Mouse (Mus musculus) central nervous system, embryonic 18 days (tissue): ENCODE results near the gene Klk15. TPM values are rescaled to one million over a fixed set of nuclear protein-coding genes. Genes with fewer than 3 reads are reported as not detected.

Experiments
- polyA plus RNA-seq: library from polyadenylated mRNA; depleted of rRNA; stranded (reverse); fragments of >200 nt; gene quantifications from 2 replicates; pipeline ENCODE4 v1.2.3, GENCODE M21; 2012; rRNA removed

Klk15 gene
- polyA plus RNA-seq: not detected in 2 replicates

GRCm38 (mm10) chr7:43933440-43933839, at the start of gene Klk15:
Klk15 (plus strand) TSS chr7:43933740.

GRCm38 (mm10) chr7:43950364-43950763, 16.8 kb downstream of the Klk15 start, which contains the start of gene Klk1b8:
Klk1b8 (plus strand) TSS chr7:43950664.

DNA sequence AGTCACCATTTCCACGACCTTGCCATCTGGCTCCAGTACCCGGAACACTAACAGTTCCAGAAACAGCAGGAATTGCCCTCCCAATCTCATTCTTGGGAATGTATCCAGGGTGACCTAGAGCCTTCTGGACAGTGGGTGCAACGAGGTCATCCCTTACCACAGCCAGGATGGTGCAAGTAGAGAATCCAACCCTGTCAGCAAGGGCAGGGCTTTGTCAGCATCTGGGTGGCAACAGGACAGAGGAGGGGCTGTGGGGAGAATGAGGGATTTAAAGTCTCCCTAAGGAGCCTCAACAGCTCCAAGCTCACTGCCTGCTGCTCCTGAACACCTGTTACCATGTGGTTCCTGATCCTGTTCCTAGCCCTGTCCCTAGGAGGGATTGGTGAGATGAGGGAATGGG, 32.9 kb downstream of the Klk15 start, which contains the start of gene Klk1b1:
Klk1b1 (plus strand) TSS at position 301 of the 400 bp plus-strand sequence.

GRCm38 (mm10) chr7:43975761-43976160, 42.2 kb downstream of the Klk15 start, which contains the start of gene Klk1b9:
Klk1b9 (plus strand) TSS chr7:43976061.

Other genes with a start within 250 kb of the Klk15 start
- 0.08 TPM in 1 of 2 replicates, not detected in the other for gene Klk14, start 243.3 kb upstream of the Klk15 start, polyA plus RNA-seq
- 0.07 and 0.16 TPM in 2 replicates for gene Klk13, start 221.2 kb upstream of the Klk15 start, polyA plus RNA-seq
- gene Klk12, start 164.8 kb upstream of the Klk15 start, polyA plus RNA-seq: not detected in 2 replicates
- gene Klk11, start 159.1 kb upstream of the Klk15 start, polyA plus RNA-seq: 0.73 TPM in 1 of 2 replicates, not detected in the other
- 0.07 and 0.28 TPM in 2 replicates for gene Klk10, start 152.7 kb upstream of the Klk15 start, polyA plus RNA-seq
- not detected in 2 replicates for gene Klk9, start 141.8 kb upstream of the Klk15 start, polyA plus RNA-seq
- 10.5 and 12.3 TPM in 2 replicates for gene Klk8, start 136.2 kb upstream of the Klk15 start, polyA plus RNA-seq
- gene Klk7, start 122.4 kb upstream of the Klk15 start, polyA plus RNA-seq: 0.21 and 0.25 TPM in 2 replicates
- not detected in 2 replicates for gene Klk6, start 109.2 kb upstream of the Klk15 start, polyA plus RNA-seq
- not detected in 2 replicates for gene Klk5, start 91.8 kb upstream of the Klk15 start, polyA plus RNA-seq
- gene Klk4, start 52.6 kb upstream of the Klk15 start, polyA plus RNA-seq: 0.18 and 0.59 TPM in 2 replicates
- not detected in 2 replicates for gene Klk1b8, start 16.9 kb downstream of the Klk15 start, polyA plus RNA-seq
- not detected in 2 replicates for gene Klk1b1, start 33.0 kb downstream of the Klk15 start, polyA plus RNA-seq
- gene Klk1b9, start 42.3 kb downstream of the Klk15 start, polyA plus RNA-seq: not detected in 2 replicates
- not detected in 2 replicates for gene Klk1b11, start 62.1 kb downstream of the Klk15 start, polyA plus RNA-seq
- gene Klk1b26, start 78.4 kb downstream of the Klk15 start, polyA plus RNA-seq: 0.08 TPM in 1 of 2 replicates, not detected in the other
- 0.07 TPM in 1 of 2 replicates, not detected in the other for gene Klk1b27, start 118.5 kb downstream of the Klk15 start, polyA plus RNA-seq
- not detected in 2 replicates for gene Klk1b21, start 168.6 kb downstream of the Klk15 start, polyA plus RNA-seq
- gene Klk1b22, start 178.9 kb downstream of the Klk15 start, polyA plus RNA-seq: not detected in 2 replicates
- gene Klk1b16, start 203.0 kb downstream of the Klk15 start, polyA plus RNA-seq: 0.05 TPM in 1 of 2 replicates, not detected in the other